Mouse (Mus musculus): ENCODE data around the gene Gm8653.
"Not testable (repeated sequence)": the region's sequence is repeated elsewhere in the genome, so short reads cannot be mapped to it uniquely, and the experiment has no call there.

Gene Gm8653

GRCm38 (mm10) chr7:22201164-22201563 is at the start of gene Gm8653:
Gene Gm8653 (minus strand): TSS chr7:22201264.
- not testable (repeated sequence) for DNase-seq (ENCODE audit: extremely low spot score, low read depth, low spot score)

DNA sequence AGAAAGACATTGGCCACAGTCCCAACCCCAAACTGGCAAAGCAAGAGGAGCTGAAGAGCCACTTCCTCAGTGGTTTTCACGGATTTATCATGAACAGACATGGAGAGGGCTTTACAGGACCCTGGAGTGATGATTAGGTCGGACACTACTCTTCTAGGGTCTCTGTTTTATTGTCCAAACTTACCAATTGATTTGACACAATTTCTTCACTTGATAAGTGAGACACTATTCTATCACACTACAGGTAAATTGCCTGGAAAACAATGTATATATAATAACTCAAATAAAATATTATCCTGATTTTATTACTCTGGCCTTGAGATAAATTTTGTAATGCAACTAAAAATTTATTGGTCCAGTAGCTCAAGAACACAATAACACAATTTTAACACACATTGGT is 28.3 kb upstream of the Gm8653 start, which contains the start of gene Gm8453:
Gm8453 (minus strand) TSS at position 101 of the 400 bp plus-strand sequence.
- DNase-seq (ENCODE audit: extremely low spot score, low read depth, low spot score), result not testable (repeated sequence)

DNA sequence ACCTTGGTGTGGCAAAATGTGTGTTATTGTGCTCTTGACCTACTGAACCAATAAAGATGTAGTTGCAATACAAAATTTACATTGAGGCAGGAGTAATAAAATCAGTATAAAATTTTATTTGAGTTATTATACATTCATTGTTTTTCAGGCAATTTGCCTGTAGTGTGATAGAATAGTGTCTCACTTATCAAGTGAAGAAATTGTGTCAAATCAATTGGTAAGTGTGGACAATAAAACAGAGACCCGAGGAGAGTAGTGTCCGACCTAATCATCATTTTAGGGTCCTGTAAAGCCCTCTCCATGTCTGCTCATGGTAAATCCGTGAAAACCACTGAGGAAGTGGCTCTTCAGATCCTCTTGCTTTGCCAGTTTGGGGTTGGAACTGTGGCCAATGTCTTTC is 12.0 kb downstream of the Gm8653 start, which contains the start of gene Vmn1r143:
Vmn1r143 (plus strand) TSS at position 301 of the 400 bp plus-strand sequence.
- DNase-seq (ENCODE audit: extremely low spot score, low read depth, low spot score), result not testable (repeated sequence)

DNA sequence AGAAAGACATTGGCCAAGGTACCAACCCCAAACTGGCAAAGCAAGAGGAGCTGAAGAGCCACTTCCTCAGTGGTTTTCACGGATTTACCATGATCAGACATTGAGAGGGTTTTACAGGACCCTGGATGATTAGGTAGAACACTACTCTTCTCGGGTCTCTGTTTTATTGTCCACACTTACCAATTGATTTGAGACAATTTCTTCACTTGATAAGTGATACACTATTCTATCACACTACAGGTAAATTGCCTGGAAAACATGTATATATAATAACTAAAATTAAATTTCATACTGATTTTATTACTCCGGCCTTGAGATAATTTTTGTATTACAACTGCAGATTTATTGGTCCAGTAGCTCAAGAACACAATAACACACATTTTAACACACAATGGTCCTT is 37.1 kb downstream of the Gm8653 start, which contains the start of gene Vmn1r142:
Vmn1r142 (minus strand) TSS at position 101 of the 400 bp plus-strand sequence.
- not testable (repeated sequence) for DNase-seq (ENCODE audit: extremely low spot score, low read depth, low spot score)

All from hindlimb bud, embryonic 11.5 days (tissue).